In genomic region chr10:59451839-59452238, GRCm38 (mm10) we compare ENCODE assay signal across 7 mouse cellular contexts. TPM values are rescaled to one million over a fixed set of nuclear protein-coding genes. Genes with fewer than 3 reads are reported as not detected.
DNase-seq lines count a peak whose midpoint lies in the region; TF ChIP-seq lines count a peak whose summit lies in the region.

No protein-coding gene starts in this region.

- no peak for DNase-seq in left cerebral cortex, adult 2 months (ENCODE audit: extremely low spot score in 1 of 2, low spot score in 2 of 2)
- DNase-seq in left cerebral cortex, postnatal 4 days = no peak
- peak; percentile 75 for DNase-seq in brain, embryonic 14.5 days (ENCODE audit: low read depth)
- peak; percentile 38 for DNase-seq in heart, postnatal 4 days
- peak; percentile 73 for DNase-seq in lung, postnatal 36 days
- DNase-seq in layer of hippocampus, adult 8-10 months (ENCODE audit: low spot score in 2 of 2) = no peak
- no peak for DNase-seq in right cerebral cortex, postnatal 25 days

- intact Hi-C loops in left cerebral cortex, adult 2 months (cut with DNase I) = no loop called here
- intact Hi-C loops in left cerebral cortex, postnatal 4 days (cut with DNase I) = no loop called here

- H3K4me3 ChIP-seq in left cerebral cortex, adult 2 months = no peak overlapping the region

- H3K27ac ChIP-seq in left cerebral cortex, adult 2 months = no peak overlapping the region

- TF ChIP-seq POLR2A in brain, embryonic 14.5 days (IDR thresholded peaks at IDR 0.05; ENCODE audit: borderline replicate concordance, extremely low read depth, insufficient read depth, insufficient read length, poor library complexity, severe bottlenecking) = no peak

- TF ChIP-seq CTCF in left cerebral cortex, adult 2 months (IDR thresholded peaks at IDR 0.05) = peak; percentile 49
- TF ChIP-seq CTCF in brain, embryonic 14.5 days (IDR thresholded peaks at IDR 0.05; ENCODE audit: borderline replicate concordance, extremely low read depth, insufficient read depth, insufficient read length) = peak; percentile 55; the same call in 1 of the 2 replicates

RNA-seq across cellular contexts. Expression of gene Oit3, which starts 10.3 kb away (rescaled TPM):
- under 1 TPM; 0.16 to 0.34 TPM for total RNA-seq in left cerebral cortex, adult 2 months (2021)
- under 1 TPM in 1 of 2 experiments, not detected in 1; 0.32 TPM for total RNA-seq in left cerebral cortex, postnatal 4 days (2021)
- 0.42 and 0.50 TPM in 2 replicates for polyA plus RNA-seq in brain, embryonic 14.5 days (2012; rRNA removed)
- under 1 TPM; 0.79 to 0.99 TPM for total RNA-seq in heart, postnatal 4 days (2021)
- total RNA-seq in layer of hippocampus, adult 8-10 months (2022) = under 1 TPM in 1 of 4 experiments, not detected in 3; 0.31 TPM

RNA-seq across cellular contexts. Expression of gene Pla2g12b, which starts 48.4 kb away (rescaled TPM):
- total RNA-seq in left cerebral cortex, adult 2 months (2021) = not detected
- not detected for total RNA-seq in left cerebral cortex, postnatal 4 days (2021)
- polyA plus RNA-seq in brain, embryonic 14.5 days (2012; rRNA removed) = 0.08 TPM in 1 of 2 replicates, not detected in the other
- total RNA-seq in heart, postnatal 4 days (2021) = under 1 TPM; 0.25 to 0.41 TPM
- total RNA-seq in layer of hippocampus, adult 8-10 months (2022) = not detected

RNA-seq across cellular contexts. Expression of gene Gm10273, which starts 56.4 kb away (rescaled TPM):
- 10 to 100 TPM; 37.4 to 65.6 TPM for total RNA-seq in left cerebral cortex, adult 2 months (2021)
- total RNA-seq in left cerebral cortex, postnatal 4 days (2021) = 10 to 100 TPM; 45.0 to 48.3 TPM
- polyA plus RNA-seq in brain, embryonic 14.5 days (2012; rRNA removed) = 4.9 and 7.1 TPM in 2 replicates
- 100 to 1,000 TPM; 134 to 144 TPM for total RNA-seq in heart, postnatal 4 days (2021)
- 10 to 100 TPM; 11.3 to 59.5 (median 37.4) TPM for total RNA-seq in layer of hippocampus, adult 8-10 months (2022)

Comparison
In these comparisons a context has a peak if more than half of its experiments do, and no peak if none do; other contexts are left out.
1. DNase-seq: peak in brain, embryonic 14.5 days (single experiment), heart, postnatal 4 days (single experiment) and lung, postnatal 36 days (single experiment); none in left cerebral cortex, adult 2 months (0 of 2), left cerebral cortex, postnatal 4 days (single experiment), layer of hippocampus, adult 8-10 months (0 of 2) and right cerebral cortex, postnatal 25 days (single experiment).